Mouse (Mus musculus): ENCODE results near the gene Stra6l.

The Stra6l gene

DNA sequence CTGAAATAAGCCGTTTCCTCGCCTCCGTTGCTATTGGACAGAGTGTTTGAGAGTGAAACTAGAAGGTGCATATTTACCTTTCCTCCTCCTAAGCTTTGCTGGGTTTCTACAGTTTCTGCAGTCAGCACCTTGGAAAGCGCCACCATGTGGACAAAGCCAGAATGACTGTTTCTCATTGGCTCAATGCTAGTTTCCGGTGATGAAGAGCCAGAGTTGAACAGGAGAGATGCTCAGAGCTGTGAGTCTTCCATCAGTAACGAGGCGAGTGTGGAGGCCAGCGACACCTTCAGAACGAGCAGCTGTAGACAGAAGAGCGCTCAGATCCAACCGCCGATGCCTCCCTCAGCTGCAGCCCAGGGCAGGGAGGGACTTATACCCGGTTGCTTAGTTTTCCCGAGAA is 4.1 kb upstream of the Stra6l start:
- CTCF ChIA-PET = interaction anchor here (0.6 kb wide), 2 partner anchors 263 to 432 kb away, joined by 3 to 5 read pairs; no protein-coding TSS in a partner anchor

DNA sequence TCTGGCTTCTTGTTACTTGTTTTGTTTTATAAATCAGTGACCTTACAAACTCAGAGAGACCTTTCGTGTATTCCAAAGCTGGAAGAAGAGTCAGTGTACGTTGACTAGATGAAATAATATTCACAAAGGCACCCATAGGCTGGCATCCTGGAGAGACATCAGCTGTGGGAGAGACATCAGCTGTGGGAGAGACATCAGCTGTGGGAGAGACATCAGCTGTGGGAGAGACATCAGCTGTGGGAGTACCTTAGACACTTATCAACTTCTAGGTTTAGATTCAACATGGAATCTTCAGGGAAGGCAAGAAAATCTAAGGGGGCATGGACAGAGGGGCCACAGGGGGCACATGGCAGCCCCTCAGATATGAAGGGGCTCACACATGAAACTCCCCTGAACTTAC is 2.2 kb upstream of the Stra6l start:
- CTCF ChIA-PET = no interaction called here

DNA sequence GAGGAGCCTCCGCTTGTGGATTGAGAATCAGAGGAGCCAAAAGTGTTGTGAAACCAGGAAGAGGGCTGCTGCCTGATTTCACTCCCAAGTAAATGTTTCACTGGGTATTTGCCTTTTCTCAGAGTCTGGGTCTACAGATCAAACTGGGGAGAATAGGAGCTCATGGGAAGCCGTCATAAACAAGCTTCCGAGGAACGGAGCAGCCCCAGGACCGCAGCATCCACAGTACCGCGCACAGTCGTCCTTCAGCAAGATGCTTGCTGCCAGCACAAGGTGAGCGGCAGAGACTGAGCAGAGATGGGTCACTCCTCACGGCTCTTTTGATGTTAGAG is 327 bp downstream of the Stra6l start:
- CTCF ChIA-PET = no interaction called here

DNA sequence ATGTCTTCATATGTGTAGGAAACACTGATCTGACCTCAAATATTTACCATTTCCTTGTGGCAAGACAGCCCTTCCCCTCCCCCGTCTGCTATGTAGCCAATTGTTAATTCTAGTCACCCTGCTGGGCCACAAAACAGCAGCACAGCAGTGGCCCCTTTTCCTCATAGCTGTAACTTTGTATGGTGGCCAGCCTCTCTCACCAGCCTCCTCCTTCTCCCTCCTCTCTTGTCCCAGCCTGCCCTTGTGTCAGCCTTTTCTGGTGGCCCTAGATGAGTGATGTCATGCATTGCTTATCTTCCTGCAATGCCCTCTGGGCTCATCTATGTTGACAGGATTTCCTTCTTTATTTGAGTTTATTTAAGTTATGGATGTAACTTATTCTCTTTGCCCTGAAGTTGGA is 955 bp downstream of the Stra6l start:
- CTCF ChIA-PET = no interaction called here

DNA sequence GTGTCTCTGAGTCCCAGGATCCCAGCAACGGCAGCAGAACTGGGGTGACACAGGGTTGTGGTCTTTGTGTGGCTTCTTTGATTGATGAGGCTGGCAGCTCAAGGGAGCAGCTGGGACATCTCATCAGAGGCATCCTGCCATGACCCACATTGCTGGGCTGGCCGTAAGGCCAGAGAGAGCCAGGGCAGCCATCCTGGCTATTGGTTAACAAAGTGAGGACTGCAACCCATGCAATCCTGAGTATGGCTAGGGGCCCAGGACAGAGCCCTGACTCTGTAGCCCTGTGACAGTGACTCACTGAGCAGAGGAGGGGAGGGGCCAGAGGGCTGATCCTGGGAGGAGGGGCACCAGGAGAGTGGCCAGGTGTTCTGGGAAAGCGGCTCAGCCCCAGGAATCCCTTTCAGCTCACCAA is 3.2 kb downstream of the Stra6l start:
- CTCF ChIA-PET = no interaction called here

DNA sequence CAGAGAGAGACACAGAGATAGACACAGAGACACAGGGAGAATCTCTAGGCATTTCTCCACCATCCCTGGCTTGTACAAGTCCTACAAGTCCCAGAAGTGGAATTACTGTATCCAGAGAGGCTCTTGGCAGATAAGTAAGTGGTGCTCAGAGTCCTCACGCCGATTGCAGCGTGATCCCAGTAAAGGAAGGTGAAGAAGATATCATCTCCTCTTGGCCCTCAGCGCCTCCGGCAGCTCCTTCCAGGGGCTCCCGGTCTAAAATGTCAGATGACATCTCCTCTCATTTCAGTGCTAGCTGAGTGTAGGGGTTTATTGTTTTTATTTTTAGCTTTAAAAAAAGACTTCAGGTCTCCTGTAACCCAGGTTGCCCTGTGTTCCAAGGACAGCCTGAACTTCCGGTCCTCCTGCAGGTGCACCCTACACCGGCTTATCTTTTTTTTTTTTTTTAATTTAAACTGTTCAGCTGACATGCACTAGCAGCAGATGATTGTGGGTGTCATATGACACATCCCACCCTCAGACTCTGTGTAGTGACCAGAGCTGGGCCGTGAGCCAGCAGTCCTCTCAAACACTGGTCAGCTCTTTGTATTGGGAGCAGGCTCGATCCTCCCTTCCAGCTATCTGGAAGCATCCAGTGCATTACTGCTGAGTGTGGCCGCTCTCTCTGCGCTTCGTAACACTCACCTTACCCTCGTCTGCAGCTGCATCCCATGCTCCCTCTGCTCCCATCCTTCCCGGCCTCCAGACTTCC is 5.2 kb downstream of the Stra6l start:
- CTCF ChIA-PET = interaction anchor here (0.7 kb wide), 1 partner anchor 182 kb away, joined by 3 read pairs; no protein-coding TSS in a partner anchor

DNA sequence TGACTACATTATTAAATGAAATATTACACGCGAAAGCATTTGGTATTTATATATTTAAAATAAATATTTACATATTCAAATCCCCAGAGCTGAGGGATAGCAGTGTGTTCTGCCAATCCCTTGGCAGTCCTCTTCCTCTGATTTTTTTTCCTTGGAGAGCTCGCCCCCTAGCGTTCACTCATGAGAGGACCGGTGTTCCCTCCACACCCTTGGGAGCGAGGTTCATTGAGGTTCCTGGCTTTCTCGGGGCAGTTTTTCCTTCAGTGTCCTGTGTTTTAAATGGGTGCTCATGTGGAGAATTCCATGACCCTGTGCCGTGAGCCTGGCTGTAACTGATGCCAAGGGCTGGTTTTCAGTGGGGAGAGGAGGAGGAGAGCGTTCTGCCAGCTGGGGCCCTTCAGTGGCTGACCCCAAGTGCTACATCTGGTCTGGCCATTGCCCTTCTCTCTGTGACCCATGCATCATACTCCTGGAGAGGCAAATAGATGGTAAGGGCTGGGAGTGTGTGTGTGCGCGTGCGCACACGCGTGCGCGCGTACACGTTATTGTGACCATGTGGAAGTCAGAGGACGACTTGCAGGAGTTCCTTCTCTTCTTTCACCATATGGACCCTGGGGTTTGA is 7.5 kb downstream of the Stra6l start:
- CTCF ChIA-PET = interaction anchor here (0.6 to 1.2 kb wide), 2 partner anchors 17 to 39 kb away, joined by 4 to 6 read pairs; no protein-coding TSS in a partner anchor

DNA sequence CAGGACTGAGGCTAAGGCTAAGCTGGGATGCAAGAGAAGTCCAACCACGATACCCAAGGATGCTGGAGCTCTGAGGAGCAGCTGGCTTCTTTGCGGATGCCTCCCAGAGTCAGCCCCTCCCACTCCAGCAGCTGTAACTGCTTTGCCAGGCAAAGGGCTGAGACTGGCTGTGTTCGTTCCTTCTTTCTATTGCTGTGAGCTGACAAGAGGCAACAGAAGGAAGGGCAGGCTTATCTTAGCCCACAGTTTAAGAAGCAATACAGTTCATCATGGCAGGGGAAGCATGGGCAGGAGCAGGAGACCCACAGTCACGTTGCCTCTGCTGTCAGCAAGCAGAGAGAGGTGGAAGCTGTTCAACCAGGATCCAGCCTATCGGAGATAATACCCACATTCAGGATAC is 12.7 kb downstream of the Stra6l start:
- CTCF ChIA-PET = no interaction called here

DNA sequence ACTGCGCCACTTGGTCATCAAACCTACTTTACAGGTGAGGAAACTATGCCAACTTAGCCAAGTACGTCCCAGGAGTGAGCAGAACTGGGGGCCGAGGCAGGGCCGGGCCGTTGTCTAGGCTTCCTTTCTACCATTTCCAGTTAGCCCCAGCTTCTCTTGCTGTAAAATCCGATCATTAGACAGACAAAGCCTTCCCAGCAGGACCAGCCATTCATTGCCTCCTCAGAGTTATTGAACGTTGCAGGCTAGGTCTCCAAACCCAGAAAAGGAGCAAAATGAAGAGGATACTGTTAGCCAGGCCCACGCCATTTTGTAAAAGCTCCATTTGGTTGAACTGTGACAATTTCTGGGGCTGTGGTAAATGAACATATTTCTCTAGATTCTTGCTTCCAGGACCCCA is 19.0 kb downstream of the Stra6l start:
- CTCF ChIA-PET = no interaction called here

DNA sequence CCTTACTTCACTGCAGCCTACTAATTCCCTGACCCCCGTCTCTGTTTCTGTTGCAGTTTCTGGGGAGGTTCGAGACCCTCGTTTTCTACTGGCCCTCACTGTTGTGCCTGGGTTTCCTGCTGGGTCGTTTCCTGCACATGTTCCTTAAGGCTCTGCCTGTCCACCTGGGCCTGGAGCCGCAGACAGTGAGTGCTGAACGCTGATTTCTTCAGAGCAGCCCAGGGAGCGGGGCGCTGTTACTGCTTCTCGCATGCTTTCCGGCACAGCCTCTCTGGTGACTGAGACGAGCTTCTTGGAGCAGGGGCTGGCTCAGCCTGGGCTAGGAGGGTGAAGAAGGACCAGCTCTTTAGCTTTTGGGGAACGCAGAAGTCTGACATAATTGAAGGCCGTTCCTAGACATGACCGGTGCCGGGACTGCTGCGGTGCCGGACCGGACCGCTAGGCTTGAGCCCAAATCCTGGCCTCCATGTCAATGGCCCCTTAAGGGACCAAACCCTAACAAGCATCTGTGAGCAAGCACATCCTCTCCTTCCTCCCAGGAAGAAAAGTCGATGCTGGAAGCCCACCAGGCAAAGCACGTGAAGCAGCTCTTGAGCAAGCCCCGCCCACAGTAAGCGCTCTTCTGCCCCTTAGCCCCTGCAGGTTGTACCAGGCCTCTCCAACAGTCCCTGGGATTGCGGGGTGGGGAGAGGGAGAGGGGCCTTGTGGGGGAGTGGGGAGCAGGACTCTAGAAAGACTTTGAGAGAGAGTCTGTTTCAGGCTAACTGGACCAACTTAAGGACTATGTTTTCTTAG is 20.8 kb downstream of the Stra6l start:
- CTCF ChIA-PET = no interaction called here

DNA sequence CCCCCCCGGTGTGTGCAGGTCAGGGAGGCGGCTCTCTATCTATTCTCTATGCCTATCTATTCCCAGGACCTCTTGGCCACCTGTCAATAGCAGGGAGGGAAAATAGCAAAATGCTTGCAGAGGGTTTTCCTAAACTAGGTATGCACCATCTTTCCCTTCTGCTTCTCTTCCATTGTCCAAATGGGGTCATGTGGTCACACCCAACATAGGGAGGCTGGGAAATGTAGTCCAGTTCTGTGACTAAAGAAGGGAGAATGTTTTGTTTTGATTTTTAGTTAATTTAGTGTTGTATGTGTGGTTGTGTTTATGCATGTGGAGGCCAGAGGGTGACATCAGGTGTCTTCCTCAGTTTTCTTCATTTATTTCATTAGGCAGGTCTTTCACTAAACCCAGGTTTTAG is 23.7 kb downstream of the Stra6l start:
- CTCF ChIA-PET = no interaction called here

DNA sequence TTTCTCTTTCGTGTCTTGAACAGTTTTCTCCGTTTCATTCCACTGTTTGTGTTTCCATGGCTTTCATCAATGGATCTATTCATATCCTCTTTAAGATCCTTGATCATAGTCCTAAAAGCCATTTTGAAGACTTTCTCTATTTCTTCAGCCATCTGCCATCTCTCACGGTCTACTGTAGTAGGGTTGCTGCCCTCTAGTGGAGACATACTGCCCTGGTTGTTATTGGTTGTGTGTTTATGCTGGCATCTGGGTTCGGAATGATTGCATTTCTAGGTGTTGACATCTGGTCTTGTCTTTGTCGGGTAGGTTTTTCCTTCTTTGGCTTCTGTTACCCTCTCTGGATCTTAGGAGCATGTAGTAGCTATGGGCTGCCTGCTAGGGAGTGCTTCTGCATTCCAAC is 30.5 kb downstream of the Stra6l start:
- CTCF ChIA-PET = no interaction called here

DNA sequence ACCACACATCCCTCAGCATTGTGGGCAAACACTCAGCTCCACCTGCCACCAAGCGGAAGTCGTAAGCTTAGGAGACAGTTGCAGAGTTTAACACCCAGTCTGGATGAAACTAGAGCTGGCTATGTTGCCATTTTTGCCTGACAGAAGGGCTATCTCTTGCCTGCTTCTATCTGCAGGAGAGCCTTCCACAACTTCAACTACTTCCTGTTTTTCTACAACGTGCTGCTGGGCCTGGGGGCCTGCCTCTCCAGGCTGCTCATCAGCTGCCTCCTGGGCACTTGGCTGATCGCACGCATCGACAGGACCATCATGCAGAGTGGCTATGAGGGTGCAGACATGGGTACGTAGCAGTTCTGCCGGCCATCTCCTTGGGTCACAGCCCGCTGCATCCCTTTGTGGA is 34.1 kb downstream of the Stra6l start:
- CTCF ChIA-PET = no interaction called here

DNA sequence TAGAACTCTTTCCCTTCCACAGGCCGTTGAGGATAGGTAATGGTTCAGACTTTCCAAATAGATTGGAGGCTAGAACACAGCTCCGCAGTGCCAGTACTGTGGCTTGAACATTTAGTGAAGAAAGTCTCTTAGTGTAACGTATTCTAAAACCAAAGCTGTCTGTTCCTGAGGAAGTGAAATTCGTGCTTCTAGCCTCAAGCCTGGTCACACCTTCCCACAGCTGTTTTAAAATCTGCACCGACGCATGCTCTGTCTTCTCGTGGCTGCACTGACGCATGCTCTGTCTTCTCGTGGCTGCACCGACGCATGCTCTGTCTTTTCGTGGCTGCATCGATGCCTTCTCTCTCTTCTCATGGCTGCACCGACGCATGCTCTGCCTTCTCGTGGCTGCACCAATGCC is 34.8 kb downstream of the Stra6l start:
- CTCF ChIA-PET = no interaction called here

DNA sequence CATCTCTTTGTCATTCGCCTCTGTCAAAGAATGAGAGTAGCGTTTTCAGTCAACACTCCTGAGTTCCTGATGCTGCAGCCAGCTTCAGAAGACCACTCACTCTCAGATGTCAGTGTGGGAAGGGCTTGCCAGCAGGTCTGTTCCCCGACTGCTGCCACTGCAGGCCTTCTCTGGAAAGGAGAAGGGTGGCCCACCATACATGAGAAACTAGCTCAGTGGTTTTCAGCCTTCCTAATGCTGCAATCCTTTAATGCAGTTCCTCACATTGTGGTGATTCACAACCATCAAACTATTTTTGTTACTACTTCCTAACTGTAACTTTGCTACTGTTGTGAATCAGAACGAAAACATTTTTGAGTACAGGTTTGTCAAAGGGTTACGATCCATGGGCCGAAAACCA is 41.0 kb downstream of the Stra6l start:
- CTCF ChIA-PET = no interaction called here

DNA sequence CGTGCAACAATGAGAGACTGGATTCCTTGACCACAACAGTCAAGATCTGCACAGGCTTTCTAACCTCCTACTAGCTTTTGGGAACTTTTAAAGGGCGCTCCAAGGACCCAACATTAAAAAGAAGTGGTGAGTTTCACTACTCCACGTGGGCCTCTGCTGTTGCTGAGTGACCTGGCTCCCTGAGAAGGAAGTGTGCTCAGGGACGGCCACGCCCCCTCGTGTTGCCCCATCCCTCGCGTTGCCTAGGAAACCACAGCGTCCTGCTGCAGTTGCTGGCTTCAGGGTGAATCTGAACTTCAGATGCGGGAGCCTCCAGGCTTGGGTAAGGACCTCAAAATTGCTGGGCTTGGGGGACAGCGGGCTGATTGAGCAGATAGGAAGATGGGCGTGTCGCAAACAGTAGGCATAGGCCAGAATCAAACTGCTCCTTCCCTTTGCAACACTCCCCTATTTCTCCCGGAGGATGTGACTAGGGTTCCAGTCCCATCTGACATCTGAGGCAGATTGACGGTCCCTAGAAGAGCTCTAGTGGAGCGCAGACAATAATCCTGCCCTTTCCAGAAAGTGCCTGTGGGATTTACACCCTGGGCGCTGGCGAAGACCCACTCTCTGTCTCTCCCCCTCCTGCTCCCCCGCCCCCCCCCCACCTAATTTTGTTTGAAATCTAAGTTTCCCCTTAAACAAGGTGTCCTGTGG is 41.8 kb downstream of the Stra6l start, which contains the start of gene Ccdc180:
Gene Ccdc180 (plus strand): TSS at position 238 of the 696 bp plus-strand sequence.
- CTCF ChIA-PET = no interaction called here

DNA sequence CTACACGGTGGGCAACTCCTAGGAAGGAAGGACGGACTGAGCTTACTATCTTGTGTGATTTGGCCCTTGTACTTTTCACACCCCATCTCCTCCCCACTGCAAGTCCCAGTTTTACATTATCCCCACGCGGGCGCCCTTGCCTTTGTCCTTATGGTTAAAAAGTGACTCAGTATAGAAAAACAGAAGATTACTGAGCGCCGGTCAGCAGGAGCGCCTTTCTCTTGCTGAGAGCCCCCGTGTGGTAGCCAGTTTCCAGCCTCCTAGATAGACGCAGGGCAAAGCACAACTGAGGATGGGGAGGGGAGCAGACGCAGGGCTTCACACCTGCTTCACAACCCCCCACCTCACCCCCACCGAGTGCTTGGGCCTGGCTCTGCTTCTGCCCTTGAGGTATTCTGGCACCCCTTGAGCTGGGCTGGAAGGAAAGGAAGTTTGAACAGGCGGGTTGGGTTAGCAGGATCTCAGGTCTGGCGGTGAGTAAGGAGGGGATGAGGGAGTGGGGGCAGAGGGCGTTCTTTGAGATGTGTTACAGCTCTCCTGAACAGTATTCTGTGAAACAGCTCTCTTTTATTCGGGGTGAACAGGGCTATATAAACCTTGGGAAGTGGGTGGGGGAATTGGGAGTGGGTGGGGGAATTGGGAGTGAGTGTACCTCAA is 48.1 kb downstream of the Stra6l start:
- CTCF ChIA-PET = no interaction called here

DNA sequence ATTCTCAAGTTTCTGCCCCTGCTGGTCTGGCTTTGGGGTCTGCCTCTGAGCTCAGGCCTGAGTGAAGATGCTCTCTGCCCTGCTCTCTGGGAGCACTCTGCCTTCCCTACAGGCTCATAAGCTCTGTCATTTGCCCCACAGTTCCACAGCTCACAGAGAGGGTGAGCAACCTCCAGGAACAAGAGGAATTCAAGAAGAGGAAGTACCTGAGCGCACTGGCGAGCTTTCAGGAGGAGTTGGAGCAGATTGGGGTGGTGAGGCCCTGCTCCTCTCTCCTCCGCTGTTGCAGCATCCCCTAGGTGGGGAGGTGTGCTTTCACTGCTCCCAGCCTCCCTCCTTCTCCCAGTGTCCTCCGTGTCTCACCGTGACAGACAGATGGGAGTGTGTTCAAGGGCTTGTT is 49.9 kb downstream of the Stra6l start:
- CTCF ChIA-PET = no interaction called here

DNA sequence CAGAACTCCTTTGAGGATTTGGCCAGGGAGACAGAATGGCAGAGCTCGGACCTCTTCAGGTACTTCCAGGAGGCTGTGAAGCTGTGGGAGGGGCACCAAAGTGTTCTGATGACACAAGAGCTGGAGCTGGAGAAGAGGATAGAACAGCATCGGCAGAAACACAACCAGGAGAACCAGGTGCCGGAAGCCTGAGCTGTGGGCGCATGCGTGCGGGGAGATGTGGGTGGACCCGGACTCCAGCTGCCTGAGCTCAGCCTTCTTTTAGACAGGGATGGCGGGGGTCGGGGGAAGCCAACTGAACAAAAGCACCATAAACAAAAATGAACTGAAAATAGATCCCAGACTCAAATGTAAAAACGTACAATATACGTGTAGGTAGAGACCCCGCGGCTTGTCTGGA is 60.8 kb downstream of the Stra6l start:
- CTCF ChIA-PET = no interaction called here

DNA sequence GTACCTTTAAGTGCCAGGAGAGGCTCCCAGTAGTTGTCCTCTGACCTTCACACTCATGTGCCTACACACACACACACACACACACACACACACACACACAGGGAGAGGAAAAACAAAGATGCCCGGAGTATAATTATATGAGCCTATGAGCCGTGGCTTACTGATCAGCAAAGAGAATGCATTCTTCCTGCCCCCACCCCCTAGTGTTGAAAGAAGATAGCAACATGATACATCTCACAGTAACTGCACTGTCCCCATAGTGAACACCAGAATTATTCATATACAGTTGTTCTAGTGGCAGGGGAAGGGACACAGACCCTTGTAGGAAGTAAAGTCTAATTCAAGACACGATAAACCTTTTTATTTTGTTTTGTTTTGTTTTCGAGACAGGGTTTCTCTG is 61.5 kb downstream of the Stra6l start:
- CTCF ChIA-PET = interaction anchor here (0.6 kb wide), 1 partner anchor 1891 kb away, joined by 4 read pairs; no protein-coding TSS in a partner anchor

DNA sequence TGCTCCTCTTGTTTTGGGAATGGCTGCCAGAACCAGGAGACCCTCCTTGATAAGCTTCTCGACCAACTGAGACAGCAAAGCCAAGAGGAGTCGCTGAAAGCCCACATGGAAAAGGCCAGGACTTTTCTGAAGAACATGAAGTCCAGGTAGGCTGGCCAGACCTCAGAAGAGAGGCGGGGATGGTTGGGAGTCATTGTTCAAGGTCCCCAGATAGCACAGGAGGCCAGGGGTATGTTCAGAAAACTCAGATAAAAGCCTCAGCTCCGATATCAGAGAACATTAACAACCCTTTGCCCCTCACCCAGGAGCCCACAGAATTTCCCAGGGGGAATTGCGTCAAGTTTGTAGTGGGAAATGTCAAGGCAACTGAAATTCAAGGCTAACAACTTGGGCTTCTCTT is 62.8 kb downstream of the Stra6l start:
- CTCF ChIA-PET = no interaction called here

DNA sequence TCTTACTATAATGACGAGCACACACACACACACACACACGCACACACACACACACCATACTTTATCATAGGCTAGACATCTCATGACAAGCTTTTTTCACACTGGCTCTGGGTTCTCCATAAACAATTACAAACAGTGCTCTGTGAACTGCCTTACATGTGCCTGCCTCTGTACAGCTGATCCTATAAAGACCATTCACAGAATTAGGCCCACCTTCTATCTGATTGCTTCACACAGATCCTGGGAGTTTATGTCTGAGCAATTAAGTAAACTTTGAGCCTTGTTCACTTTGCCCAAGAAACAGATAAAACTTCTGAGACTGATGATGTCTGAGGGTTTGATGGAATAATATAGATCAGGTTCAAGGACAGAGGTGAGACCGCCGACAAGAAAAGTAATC is 63.4 kb downstream of the Stra6l start:
- CTCF ChIA-PET = no interaction called here
